Mouse (Mus musculus): ENCODE data around the gene Vsig1. TPM values are rescaled to one million over a fixed set of nuclear protein-coding genes. Genes with fewer than 3 reads are reported as not detected.

Vsig1 gene
- total RNA-seq, 2 experiments from 2014 or later = not detected

Other genes with a start within 250 kb of the Vsig1 start
- gene Mid2, start 243.0 kb upstream of the Vsig1 start, total RNA-seq (2021) = 10 to 100 TPM; 25.0 to 27.0 TPM
- not detected for gene Tex13b, start 94.2 kb upstream of the Vsig1 start, total RNA-seq (2021)
- gene Psmd10, start 49.1 kb downstream of the Vsig1 start, total RNA-seq (2021) = 10 to 100 TPM; 15.4 to 16.3 TPM
- 10 to 100 TPM in 1 of 2 experiments, 1 to 10 TPM in 1; 9.8 to 12.6 TPM for gene Atg4a, start 49.3 kb downstream of the Vsig1 start, total RNA-seq (2021)